Mouse (Mus musculus): Measurements from ENCODE around the gene Unkl. TPM values are rescaled to one million over a fixed set of nuclear protein-coding genes. Genes with fewer than 3 reads are reported as not detected.

Unkl gene
- 38.3 and 44.1 TPM in 2 replicates for polyA plus RNA-seq (2012; rRNA removed)

GRCm38 (mm10) chr17:25188150-25189031 lies at the start of gene Unkl:
Gene Unkl, plus strand, starts transcription at chr17:25188397.
- Histone ChIP-seq H3K27ac (ENCODE audit: insufficient read depth, low read depth, low read length) (peak within 1 kb of the TSS; percentile 62), H3K4me1 (ENCODE audit: control insufficient read depth, insufficient read depth, low read length) (peaks cover 3% of the 10 kb centered on the region; the same call in 1 of the 2 replicates), H3K36me3 (ENCODE audit: control insufficient read depth, insufficient read depth, low read length) (no peaks in the 10 kb centered on the region), H3K4me3 (ENCODE audit: insufficient read depth, low read depth, low read length) (peak within 1 kb of the TSS; percentile 83), H3K27me3 (replicated peaks; ENCODE audit: control insufficient read depth, insufficient read depth, low read length) (no peaks in the 10 kb centered on the region)
- DNase-seq, result peak; percentile 70
- 1% methylated on average over 104 of the region's 104 CpGs for WGBS
- TF ChIP-seq CTCF (conservative IDR thresholded peaks at IDR 0.05; ENCODE audit: insufficient read depth, insufficient read length, low read depth, low read length) (no peak), POLR2A (IDR thresholded peaks at IDR 0.05; ENCODE audit: low read depth, low read length) (no peak)

GRCm38 (mm10) chr17:25138803-25139202 lies 49.4 kb upstream of the Unkl start:
- no peak for DNase-seq
- Histone ChIP-seq H3K36me3 (ENCODE audit: control insufficient read depth, insufficient read depth, low read length) (no peaks in the 10 kb centered on the region), H3K4me1 (ENCODE audit: control insufficient read depth, insufficient read depth, low read length) (peaks cover 21% of the 10 kb centered on the region), H3K27ac (ENCODE audit: insufficient read depth, low read depth, low read length) (no peak overlapping the region), H3K27me3 (replicated peaks; ENCODE audit: control insufficient read depth, insufficient read depth, low read length) (no peaks in the 10 kb centered on the region), H3K4me3 (ENCODE audit: insufficient read depth, low read depth, low read length) (no peak overlapping the region)
- TF ChIP-seq POLR2A (IDR thresholded peaks at IDR 0.05; ENCODE audit: low read depth, low read length) (no peak), CTCF (conservative IDR thresholded peaks at IDR 0.05; ENCODE audit: insufficient read depth, insufficient read length, low read depth, low read length) (no peak)
- 94% methylated on average over 1 of the region's 1 CpGs for WGBS

- 0 out of 2 replicates have a peak, but pooled peaks have one; percentile 25 for TF ChIP-seq CTCF (conservative IDR thresholded peaks at IDR 0.05; ENCODE audit: insufficient read depth, insufficient read length, low read depth, low read length)
- TF ChIP-seq POLR2A (IDR thresholded peaks at IDR 0.05; ENCODE audit: low read depth, low read length), result no peak
- no peak overlapping the region for H3K27ac ChIP-seq (ENCODE audit: insufficient read depth, low read depth, low read length)
- H3K27me3 ChIP-seq (replicated peaks; ENCODE audit: control insufficient read depth, insufficient read depth, low read length), result no peaks in the 10 kb centered on the region
- no peak overlapping the region for H3K4me3 ChIP-seq (ENCODE audit: insufficient read depth, low read depth, low read length)
- DNase-seq, result no peak
- H3K36me3 ChIP-seq (ENCODE audit: control insufficient read depth, insufficient read depth, low read length), result no peaks in the 10 kb centered on the region
- 72% methylated on average over 4 of the region's 4 CpGs for WGBS
- H3K4me1 ChIP-seq (ENCODE audit: control insufficient read depth, insufficient read depth, low read length), result peaks cover 11% of the 10 kb centered on the region
Measured at GRCm38 (mm10) chr17:25139960-25140359, 48.2 kb upstream of the Unkl start.

DNA sequence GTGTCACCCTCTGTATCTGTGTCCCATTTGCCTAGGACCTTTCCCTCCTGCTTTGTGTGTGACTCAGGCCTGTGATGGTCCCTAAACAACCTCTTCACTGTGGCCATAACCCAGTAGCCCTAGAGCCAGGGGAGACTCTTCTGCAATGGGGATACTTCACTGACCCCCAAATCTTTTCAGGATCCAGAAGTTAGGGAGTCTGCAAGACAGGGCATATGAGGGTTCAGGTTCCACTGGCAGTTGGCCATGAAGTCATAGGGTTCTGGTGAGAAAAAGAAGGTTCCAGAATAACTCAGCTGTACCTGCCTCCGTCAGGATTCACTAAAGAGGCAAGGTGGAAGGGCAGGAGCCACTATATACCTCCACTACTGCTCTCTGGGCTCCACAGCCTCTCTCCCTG lies 26.0 kb upstream of the Unkl start, which contains the start of gene Ccdc154:
TSS of gene Ccdc154 (plus strand) at position 301 of the 400 bp plus-strand sequence.
- Histone ChIP-seq H3K36me3 (ENCODE audit: control insufficient read depth, insufficient read depth, low read length) (no peaks in the 10 kb centered on the region), H3K4me3 (ENCODE audit: insufficient read depth, low read depth, low read length) (no peak within 1 kb of the TSS), H3K27ac (ENCODE audit: insufficient read depth, low read depth, low read length) (no peak within 1 kb of the TSS), H3K27me3 (replicated peaks; ENCODE audit: control insufficient read depth, insufficient read depth, low read length) (no peaks in the 10 kb centered on the region), H3K4me1 (ENCODE audit: control insufficient read depth, insufficient read depth, low read length) (no peaks in the 10 kb centered on the region)
- WGBS, result 88% methylated on average over 1 of the region's 1 CpGs
- TF ChIP-seq POLR2A (IDR thresholded peaks at IDR 0.05; ENCODE audit: low read depth, low read length) (no peak), CTCF (conservative IDR thresholded peaks at IDR 0.05; ENCODE audit: insufficient read depth, insufficient read length, low read depth, low read length) (no peak)
- DNase-seq, result no peak

DNA sequence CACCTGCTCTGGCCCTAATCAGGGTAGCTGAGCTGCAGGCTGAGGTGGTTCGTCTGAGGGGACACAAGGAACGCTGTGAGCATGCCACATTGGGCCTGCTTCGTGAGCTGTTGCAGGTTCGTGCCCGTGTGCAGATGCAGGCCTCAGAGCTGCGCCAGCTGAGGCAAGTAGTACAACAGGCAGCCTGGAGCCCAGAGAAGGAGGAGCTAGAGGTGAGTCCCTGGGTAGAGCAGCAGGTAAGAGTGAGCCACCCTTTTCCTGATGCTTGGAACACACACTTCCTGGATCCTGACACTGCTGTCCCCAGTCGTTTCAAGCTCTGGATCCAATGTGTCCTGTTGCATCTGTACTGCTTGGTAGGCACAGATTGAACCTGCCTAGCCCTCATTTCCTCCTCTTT lies 24.8 kb upstream of the Unkl start:
- Histone ChIP-seq H3K27ac (ENCODE audit: insufficient read depth, low read depth, low read length) (no peak overlapping the region), H3K27me3 (replicated peaks; ENCODE audit: control insufficient read depth, insufficient read depth, low read length) (no peaks in the 10 kb centered on the region), H3K36me3 (ENCODE audit: control insufficient read depth, insufficient read depth, low read length) (no peaks in the 10 kb centered on the region), H3K4me3 (ENCODE audit: insufficient read depth, low read depth, low read length) (no peak overlapping the region), H3K4me1 (ENCODE audit: control insufficient read depth, insufficient read depth, low read length) (no peaks in the 10 kb centered on the region)
- 70% methylated on average over 7 of the region's 7 CpGs for WGBS
- no peak for DNase-seq
- TF ChIP-seq CTCF (conservative IDR thresholded peaks at IDR 0.05; ENCODE audit: insufficient read depth, insufficient read length, low read depth, low read length), result no peak
- no peak for TF ChIP-seq POLR2A (IDR thresholded peaks at IDR 0.05; ENCODE audit: low read depth, low read length)

- Histone ChIP-seq H3K4me1 (ENCODE audit: control insufficient read depth, insufficient read depth, low read length) (no peaks in the 10 kb centered on the region), H3K36me3 (ENCODE audit: control insufficient read depth, insufficient read depth, low read length) (no peaks in the 10 kb centered on the region), H3K4me3 (ENCODE audit: insufficient read depth, low read depth, low read length) (no peak overlapping the region), H3K27me3 (replicated peaks; ENCODE audit: control insufficient read depth, insufficient read depth, low read length) (no peaks in the 10 kb centered on the region), H3K27ac (ENCODE audit: insufficient read depth, low read depth, low read length) (no peak overlapping the region)
- DNase-seq, result no peak
- WGBS, result 86% methylated on average over 3 of the region's 3 CpGs
- no peak for TF ChIP-seq POLR2A (IDR thresholded peaks at IDR 0.05; ENCODE audit: low read depth, low read length)
- no peak for TF ChIP-seq CTCF (conservative IDR thresholded peaks at IDR 0.05; ENCODE audit: insufficient read depth, insufficient read length, low read depth, low read length)
Measured at GRCm38 (mm10) chr17:25164770-25165169, 23.4 kb upstream of the Unkl start.

DNA sequence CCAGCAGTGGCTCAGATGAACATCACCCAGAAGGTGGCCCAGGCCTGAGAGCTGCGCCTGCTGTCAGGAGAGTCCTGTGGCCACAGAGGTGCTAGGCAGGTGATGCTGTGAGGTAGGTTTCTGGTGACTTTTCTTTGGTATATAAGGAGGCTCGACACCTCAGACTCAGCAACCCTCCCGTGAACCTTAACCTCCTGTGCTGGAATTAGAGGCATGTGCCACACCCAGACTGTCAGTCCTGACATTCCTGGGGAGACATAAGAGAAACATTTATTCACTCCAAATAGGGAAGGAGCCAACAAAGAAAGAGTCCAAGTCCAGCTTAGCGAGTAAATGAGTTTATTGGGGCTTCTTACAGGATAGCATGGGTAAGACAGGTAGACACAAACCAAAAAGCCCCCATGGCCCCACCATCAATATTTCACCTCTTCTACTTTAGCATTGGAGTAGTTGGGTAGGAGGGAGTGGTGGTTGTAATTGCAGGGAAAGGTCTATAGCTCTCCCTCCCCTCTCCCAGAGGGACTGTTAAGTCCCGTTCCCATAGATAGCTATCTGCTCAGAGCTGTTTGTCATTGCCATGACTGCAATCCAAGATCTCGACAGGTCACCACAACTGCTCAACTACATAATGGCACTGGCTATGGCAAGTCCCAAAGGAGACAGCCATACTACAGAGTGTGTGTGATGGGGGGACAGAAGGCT lies 22.1 kb upstream of the Unkl start:
- 40% methylated on average over 6 of the region's 6 CpGs for WGBS

More for the DNA sequence above, 22.1 kb upstream of the Unkl start:
- DNase-seq, result no peak
- Histone ChIP-seq H3K27ac (ENCODE audit: insufficient read depth, low read depth, low read length) (no peak overlapping the region), H3K4me1 (ENCODE audit: control insufficient read depth, insufficient read depth, low read length) (no peaks in the 10 kb centered on the region), H3K27me3 (replicated peaks; ENCODE audit: control insufficient read depth, insufficient read depth, low read length) (no peaks in the 10 kb centered on the region), H3K36me3 (ENCODE audit: control insufficient read depth, insufficient read depth, low read length) (no peaks in the 10 kb centered on the region), H3K4me3 (ENCODE audit: insufficient read depth, low read depth, low read length) (no peak overlapping the region)
- TF ChIP-seq POLR2A (IDR thresholded peaks at IDR 0.05; ENCODE audit: low read depth, low read length) (no peak), CTCF (conservative IDR thresholded peaks at IDR 0.05; ENCODE audit: insufficient read depth, insufficient read length, low read depth, low read length) (no peak)

All from kidney, adult 2 months (tissue).